Mouse (Mus musculus) cerebral cortex, adult 2 months (tissue): ENCODE results near the gene Pak7.

ENCODE experiments used
- WGBS: fragments of 180-500 bp; shearing (Covaris S2); methylation state at CpG from one replicate; pipeline ENCODE4 v1.1.7; 2018; 5-methylcytosine and 5-hydroxymethylcytosine counted together

The Pak7 gene

GRCm38 (mm10) chr2:136387181-136388131, at the start of gene Pak7:
Gene Pak7, minus strand, starts transcription at chr2:136387967.
- WGBS = under 1% methylated on average over 39 of the region's 39 CpGs

GRCm38 (mm10) chr2:136425561-136425960, 37.8 kb upstream of the Pak7 start:
- WGBS = 77% methylated on average over 6 of the region's 6 CpGs

- 54% methylated on average over 1 of the region's 1 CpGs for WGBS
These were observed 31.8 kb upstream of the Pak7 start for GRCm38 (mm10) chr2:136419543-136419942.

- WGBS = 46% methylated on average over 4 of the region's 4 CpGs
These were observed 14.8 kb upstream of the Pak7 start for GRCm38 (mm10) chr2:136402587-136402986.

- WGBS = 46% methylated on average over 3 of the region's 3 CpGs
These were observed 12.4 kb downstream of the Pak7 start for GRCm38 (mm10) chr2:136375318-136375717.

- 67% methylated on average over 1 of the region's 1 CpGs for WGBS
These were observed 15.4 kb downstream of the Pak7 start for GRCm38 (mm10) chr2:136372361-136372760.

GRCm38 (mm10) chr2:136351393-136352096, 36.2 kb downstream of the Pak7 start:
- 50% methylated on average over 2 of the region's 2 CpGs for WGBS

- WGBS = 65% methylated on average over 3 of the region's 3 CpGs
These were observed 37.3 kb downstream of the Pak7 start for GRCm38 (mm10) chr2:136350459-136350858.

GRCm38 (mm10) chr2:136349671-136350275, 38.0 kb downstream of the Pak7 start:
- WGBS = 67% methylated on average over 8 of the region's 8 CpGs

GRCm38 (mm10) chr2:136344240-136344780, 43.5 kb downstream of the Pak7 start:
- 45% methylated on average over 4 of the region's 4 CpGs for WGBS

- WGBS = 47% methylated on average over 1 of the region's 1 CpGs
These were observed 57.8 kb downstream of the Pak7 start for GRCm38 (mm10) chr2:136329974-136330373.

GRCm38 (mm10) chr2:136325646-136326045, 62.1 kb downstream of the Pak7 start:
- WGBS = 59% methylated on average over 4 of the region's 4 CpGs

GRCm38 (mm10) chr2:136309313-136309712, 78.5 kb downstream of the Pak7 start:
- WGBS = 60% methylated on average over 3 of the region's 3 CpGs

- 56% methylated on average over 4 of the region's 4 CpGs for WGBS
These were observed 79.0 kb downstream of the Pak7 start for GRCm38 (mm10) chr2:136308743-136309142.

- WGBS = 67% methylated on average over 2 of the region's 2 CpGs
These were observed 85.6 kb downstream of the Pak7 start for GRCm38 (mm10) chr2:136302201-136302600.

GRCm38 (mm10) chr2:136297371-136297770, 90.4 kb downstream of the Pak7 start:
- WGBS = 56% methylated on average over 1 of the region's 1 CpGs

GRCm38 (mm10) chr2:136282043-136282442, 105.7 kb downstream of the Pak7 start:
- 64% methylated on average over 1 of the region's 1 CpGs for WGBS

- 51% methylated on average over 4 of the region's 4 CpGs for WGBS
These were observed 145.8 kb downstream of the Pak7 start for GRCm38 (mm10) chr2:136241960-136242359.

GRCm38 (mm10) chr2:136231228-136231627, 156.5 kb downstream of the Pak7 start:
- WGBS = 92% methylated on average over 8 of the region's 8 CpGs

- 53% methylated on average over 4 of the region's 4 CpGs for WGBS
These were observed 183.7 kb downstream of the Pak7 start for GRCm38 (mm10) chr2:136204034-136204433.

GRCm38 (mm10) chr2:136175030-136175429, 212.7 kb downstream of the Pak7 start:
- 45% methylated on average over 3 of the region's 3 CpGs for WGBS

- 59% methylated on average over 7 of the region's 7 CpGs for WGBS
These were observed 237.0 kb downstream of the Pak7 start for GRCm38 (mm10) chr2:136150752-136151151.
